Mouse (Mus musculus): ENCODE data around the gene Crebrf. TPM values are rescaled to one million over a fixed set of nuclear protein-coding genes. Genes with fewer than 3 reads are reported as not detected.
A peak's percentile ranks its signal among the peaks of the same experiment; 100 is the strongest.

Gene Crebrf
- total and polyA plus RNA-seq, 2 experiments from 2014 or later = 11.0 to 31.4 TPM

DNA sequence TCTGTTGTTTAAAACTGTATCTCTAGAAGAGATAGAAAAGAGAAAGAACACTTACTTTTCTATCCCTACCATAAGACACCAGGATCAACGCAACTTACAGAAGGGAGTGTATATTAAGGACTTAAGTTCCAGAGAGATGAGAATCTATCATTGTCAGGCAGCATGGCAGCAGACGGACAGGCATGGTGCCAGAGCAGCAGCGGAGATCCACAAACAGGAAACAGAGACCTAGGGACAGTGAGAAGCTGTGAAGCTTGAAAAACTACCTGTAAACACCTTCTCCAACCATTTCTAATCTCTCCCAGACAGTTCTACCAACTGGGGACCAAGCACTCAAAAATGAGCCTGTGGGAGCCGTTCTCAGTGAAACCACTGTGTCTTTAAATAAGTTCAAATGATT lies 11.8 kb upstream of the Crebrf start:
- H3K27me3 ChIP-seq (ENCODE audit: insufficient read depth, low read length) = no peaks in the 10 kb centered on the region

GRCm38 (mm10) chr17:26705463-26706359 lies 9.7 kb upstream of the Crebrf start:
- Histone ChIP-seq H3K9me3 (ENCODE audit: low read length) (no peaks in the 10 kb centered on the region), H3K27ac (ENCODE audit: low read depth, low read length) (no peak overlapping the region), H3K4me1 (ENCODE audit: insufficient read depth) (no peaks in the 10 kb centered on the region), H3K9ac (no peak overlapping the region), H3K27me3 (ENCODE audit: insufficient read depth, low read length) (no peaks in the 10 kb centered on the region), H3K36me3 (ENCODE audit: insufficient read depth) (no peaks in the 10 kb centered on the region), H3K4me2 (ENCODE audit: low read depth) (no peak overlapping the region), H3K4me3 (ENCODE audit: low read depth, low read length) (no peak overlapping the region)
- DNase-seq (no peak), ATAC-seq (peak; percentile 32; the same call in 1 of the 2 replicates)
- WGBS = 65% methylated on average over 11 of the region's 11 CpGs
- TF ChIP-seq CTCF (IDR thresholded peaks at IDR 0.05; ENCODE audit: low read depth) = no peak

More for the DNA sequence above, 11.8 kb upstream of the Crebrf start:
- 89% methylated on average over 4 of the region's 4 CpGs for WGBS
- ATAC-seq = no peak
- H3K9me3 ChIP-seq (ENCODE audit: low read length) = no peaks in the 10 kb centered on the region
- no peak overlapping the region for H3K4me3 ChIP-seq (ENCODE audit: low read depth, low read length)
- H3K4me1 ChIP-seq (ENCODE audit: insufficient read depth) = no peaks in the 10 kb centered on the region
- peaks cover 16% of the 10 kb centered on the region for H3K36me3 ChIP-seq (ENCODE audit: insufficient read depth)
- H3K27ac ChIP-seq (ENCODE audit: low read depth, low read length) = no peak overlapping the region
- DNase-seq = no peak
- no peak overlapping the region for H3K4me2 ChIP-seq (ENCODE audit: low read depth)
- H3K9ac ChIP-seq = no peak overlapping the region
- TF ChIP-seq CTCF (IDR thresholded peaks at IDR 0.05; ENCODE audit: low read depth) = no peak

GRCm38 (mm10) chr17:26707066-26707465 lies 8.4 kb upstream of the Crebrf start:
- no peaks in the 10 kb centered on the region for H3K4me1 ChIP-seq (ENCODE audit: insufficient read depth)
- H3K36me3 ChIP-seq (ENCODE audit: insufficient read depth) = no peaks in the 10 kb centered on the region
- H3K9me3 ChIP-seq (ENCODE audit: low read length) = no peaks in the 10 kb centered on the region
- 80% methylated on average over 7 of the region's 7 CpGs for WGBS
- DNase-seq = no peak
- H3K4me2 ChIP-seq (ENCODE audit: low read depth) = no peak overlapping the region
- H3K9ac ChIP-seq = no peak overlapping the region
- no peak overlapping the region for H3K4me3 ChIP-seq (ENCODE audit: low read depth, low read length)
- no peak for TF ChIP-seq CTCF (IDR thresholded peaks at IDR 0.05; ENCODE audit: low read depth)
- no peak for ATAC-seq
- no peak overlapping the region for H3K27ac ChIP-seq (ENCODE audit: low read depth, low read length)
- no peaks in the 10 kb centered on the region for H3K27me3 ChIP-seq (ENCODE audit: insufficient read depth, low read length)

- TF ChIP-seq CTCF (IDR thresholded peaks at IDR 0.05; ENCODE audit: low read depth) = no peak
- no peak for DNase-seq
- ATAC-seq = no peak
Measured at GRCm38 (mm10) chr17:26708499-26708898, 7.0 kb upstream of the Crebrf start.

GRCm38 (mm10) chr17:26708993-26709590 lies 6.4 kb upstream of the Crebrf start:
- H3K36me3 ChIP-seq (ENCODE audit: insufficient read depth) = no peaks in the 10 kb centered on the region
- TF ChIP-seq CTCF (IDR thresholded peaks at IDR 0.05; ENCODE audit: low read depth) = no peak
- ATAC-seq (peak; percentile 38; the same call in 1 of the 2 replicates), DNase-seq (no peak)
- H3K9ac ChIP-seq = 0 out of 2 replicates have a peak overlapping the region, but pooled peaks have one; percentile 14
- H3K27ac ChIP-seq (ENCODE audit: low read depth, low read length) = no peak overlapping the region
- no peak overlapping the region for H3K4me3 ChIP-seq (ENCODE audit: low read depth, low read length)
- no peak overlapping the region for H3K4me2 ChIP-seq (ENCODE audit: low read depth)
- H3K4me1 ChIP-seq (ENCODE audit: insufficient read depth) = no peaks in the 10 kb centered on the region
- H3K27me3 ChIP-seq (ENCODE audit: insufficient read depth, low read length) = no peaks in the 10 kb centered on the region
- 20% methylated on average over 9 of the region's 9 CpGs for WGBS
- no peaks in the 10 kb centered on the region for H3K9me3 ChIP-seq (ENCODE audit: low read length)

More at GRCm38 (mm10) chr17:26708499-26708898, 7.0 kb upstream of the Crebrf start:
- H3K4me2 ChIP-seq (ENCODE audit: low read depth) = no peak overlapping the region
- H3K36me3 ChIP-seq (ENCODE audit: insufficient read depth) = no peaks in the 10 kb centered on the region
- H3K4me3 ChIP-seq (ENCODE audit: low read depth, low read length) = no peak overlapping the region
- H3K9ac ChIP-seq = no peak overlapping the region
- no peaks in the 10 kb centered on the region for H3K27me3 ChIP-seq (ENCODE audit: insufficient read depth, low read length)
- H3K4me1 ChIP-seq (ENCODE audit: insufficient read depth) = no peaks in the 10 kb centered on the region
- no peak overlapping the region for H3K27ac ChIP-seq (ENCODE audit: low read depth, low read length)
- H3K9me3 ChIP-seq (ENCODE audit: low read length) = no peaks in the 10 kb centered on the region

- 47% methylated on average over 6 of the region's 6 CpGs for WGBS
- Histone ChIP-seq H3K4me1 (ENCODE audit: insufficient read depth) (0 out of 2 replicates have a peak, but pooled peaks cover 4% of the 10 kb centered on the region), H3K36me3 (ENCODE audit: insufficient read depth) (no peaks in the 10 kb centered on the region), H3K9ac (peak overlapping the region; percentile 10; the same call in 1 of the 2 replicates), H3K4me2 (ENCODE audit: low read depth) (no peak overlapping the region), H3K27me3 (ENCODE audit: insufficient read depth, low read length) (no peaks in the 10 kb centered on the region), H3K4me3 (ENCODE audit: low read depth, low read length) (no peak overlapping the region), H3K27ac (ENCODE audit: low read depth, low read length) (no peak overlapping the region), H3K9me3 (ENCODE audit: low read length) (no peaks in the 10 kb centered on the region)
- no peak for TF ChIP-seq CTCF (IDR thresholded peaks at IDR 0.05; ENCODE audit: low read depth)
- ATAC-seq (no peak), DNase-seq (no peak)
Measured at GRCm38 (mm10) chr17:26710049-26710448, 5.4 kb upstream of the Crebrf start.
